Mouse (Mus musculus) c-Kit-negative CD71-positive TER-119-positive erythroid progenitor cells, embryonic 14.5 days (primary cell): ENCODE measurements around the gene Mrpl54.

Experiments
- DNase-seq: peaks from one replicate; pipeline ENCODE4 v3.0.0-alpha.2; 2013; ENCODE audit warnings: low read depth, low spot score

The Mrpl54 gene

DNA sequence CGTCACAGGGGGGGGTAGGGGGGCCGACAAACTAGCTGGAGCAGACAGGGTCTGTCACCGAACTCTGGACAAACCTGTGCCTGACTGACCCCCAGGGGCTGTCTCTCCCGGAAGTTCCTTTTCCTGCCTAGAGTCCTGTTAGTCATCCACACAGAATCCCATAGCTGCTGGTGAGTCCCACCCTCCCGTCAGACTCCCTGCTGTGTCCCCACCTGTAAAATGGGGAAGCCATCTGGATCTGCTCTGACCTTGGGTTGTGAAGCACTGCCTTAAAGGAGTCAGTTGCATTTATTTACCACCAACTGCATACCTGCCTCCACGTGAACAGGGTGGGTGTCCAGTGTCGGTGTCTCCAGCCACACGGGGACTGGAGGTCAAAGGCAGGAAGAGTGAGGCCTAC lies 27.7 kb upstream of the Mrpl54 start:
- DNase-seq = no peak

DNA sequence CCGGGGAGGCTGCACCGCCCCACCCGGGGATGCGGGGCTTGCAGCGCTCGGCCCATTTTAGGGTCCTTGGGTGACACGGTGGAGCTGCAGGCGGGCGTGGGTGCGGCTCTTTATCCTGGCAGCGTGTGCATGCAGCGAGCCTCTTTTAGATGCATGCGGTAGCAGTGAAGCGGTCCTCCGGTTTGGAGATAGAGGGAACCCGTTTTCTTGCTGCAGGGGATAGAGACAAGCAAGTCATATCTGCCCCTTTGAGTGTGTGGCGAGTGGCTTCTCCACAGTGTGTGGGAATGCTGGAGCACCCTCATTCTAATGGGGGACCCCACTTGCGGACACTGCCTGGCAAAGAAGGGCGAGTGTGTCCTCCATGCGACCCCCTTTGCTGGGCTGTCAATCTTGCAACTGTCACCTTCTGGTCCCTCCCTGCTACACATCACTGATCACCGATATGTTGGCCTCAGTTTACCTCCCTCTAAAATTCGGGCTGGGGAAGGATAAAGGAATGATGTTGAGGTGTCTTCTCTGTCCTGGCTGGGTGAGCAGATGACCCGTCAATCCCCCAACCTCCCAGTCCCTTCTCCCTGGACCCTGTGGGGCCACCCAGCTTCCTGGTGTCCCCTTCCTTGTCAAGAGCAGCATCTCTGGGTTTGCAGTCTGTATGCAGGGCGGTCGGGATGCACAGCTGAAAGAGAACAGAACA lies 26.7 kb upstream of the Mrpl54 start:
- DNase-seq = peak; percentile 35

DNA sequence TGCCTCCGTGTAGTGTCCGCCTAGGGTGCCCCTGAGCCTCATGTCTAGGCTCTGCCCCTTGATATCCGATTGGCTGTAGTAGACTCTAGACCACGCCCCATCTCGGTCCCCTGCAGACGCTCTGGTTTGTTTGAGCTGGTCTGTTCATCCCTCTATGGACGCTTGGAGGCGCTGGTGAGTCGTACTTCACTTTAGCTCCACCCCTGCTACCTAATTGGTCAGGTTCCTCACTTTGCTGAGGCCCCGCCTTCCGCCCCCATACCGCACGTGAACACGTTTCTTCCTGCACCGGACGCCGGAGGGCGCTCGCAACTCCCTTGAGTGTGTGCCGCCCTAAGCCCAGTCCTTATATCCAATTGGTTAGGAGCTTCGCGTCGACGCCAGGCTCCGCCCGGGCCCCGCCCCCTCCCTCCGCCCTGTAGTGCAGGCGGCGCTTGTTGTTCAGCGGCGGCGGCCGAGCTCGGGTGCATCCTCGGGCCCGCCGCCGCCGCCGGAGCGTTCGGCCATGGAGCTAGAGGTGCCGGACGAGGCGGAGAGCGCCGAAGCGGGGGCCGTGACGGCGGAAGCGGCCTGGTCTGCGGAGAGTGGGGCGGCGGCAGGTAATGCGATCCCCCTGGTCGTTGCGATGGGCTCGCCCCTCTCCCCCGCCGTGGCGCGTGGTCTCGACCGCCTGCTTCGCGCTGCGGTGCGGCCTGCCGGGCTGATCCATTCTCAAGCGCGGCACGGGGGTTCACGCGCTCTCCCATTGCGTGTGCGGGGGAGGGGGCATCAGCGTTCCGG lies 26.0 kb upstream of the Mrpl54 start, which contains the start of gene Pip5k1c:
Pip5k1c (plus strand) TSS at position 410 of the 780 bp plus-strand sequence.
- DNase-seq = peak; percentile 100

DNA sequence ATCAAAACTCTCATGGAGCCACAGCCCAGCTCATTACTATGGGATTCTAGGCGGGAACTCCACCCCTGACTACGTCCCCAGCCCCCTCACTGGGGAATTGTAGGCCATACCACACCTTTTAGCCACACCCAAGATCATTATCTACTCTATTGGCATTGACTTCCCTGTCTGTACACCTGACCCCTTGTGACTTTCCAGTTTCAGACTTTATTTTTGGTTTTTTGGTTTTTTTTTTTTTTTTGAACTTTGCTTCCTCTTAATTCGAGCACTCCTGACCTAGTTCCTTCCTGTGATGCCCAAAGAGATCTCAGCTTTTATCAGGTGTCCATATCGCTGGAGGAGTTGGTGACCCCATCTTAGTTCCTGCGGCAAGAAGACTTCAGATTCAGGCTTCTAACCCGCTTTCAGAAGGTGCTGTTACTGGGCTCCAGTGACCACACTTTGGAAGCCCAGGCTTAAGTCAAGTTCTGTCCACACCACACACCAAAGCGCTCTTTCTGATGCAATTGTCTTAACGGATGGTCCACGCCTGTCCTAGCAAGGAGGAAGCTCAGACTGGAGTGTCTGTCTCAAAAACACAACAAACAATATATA lies 24.9 kb upstream of the Mrpl54 start, which contains the start of gene Tjp3:
Tjp3 (minus strand) TSS at position 71 of the 594 bp plus-strand sequence.
- DNase-seq = no peak

DNA sequence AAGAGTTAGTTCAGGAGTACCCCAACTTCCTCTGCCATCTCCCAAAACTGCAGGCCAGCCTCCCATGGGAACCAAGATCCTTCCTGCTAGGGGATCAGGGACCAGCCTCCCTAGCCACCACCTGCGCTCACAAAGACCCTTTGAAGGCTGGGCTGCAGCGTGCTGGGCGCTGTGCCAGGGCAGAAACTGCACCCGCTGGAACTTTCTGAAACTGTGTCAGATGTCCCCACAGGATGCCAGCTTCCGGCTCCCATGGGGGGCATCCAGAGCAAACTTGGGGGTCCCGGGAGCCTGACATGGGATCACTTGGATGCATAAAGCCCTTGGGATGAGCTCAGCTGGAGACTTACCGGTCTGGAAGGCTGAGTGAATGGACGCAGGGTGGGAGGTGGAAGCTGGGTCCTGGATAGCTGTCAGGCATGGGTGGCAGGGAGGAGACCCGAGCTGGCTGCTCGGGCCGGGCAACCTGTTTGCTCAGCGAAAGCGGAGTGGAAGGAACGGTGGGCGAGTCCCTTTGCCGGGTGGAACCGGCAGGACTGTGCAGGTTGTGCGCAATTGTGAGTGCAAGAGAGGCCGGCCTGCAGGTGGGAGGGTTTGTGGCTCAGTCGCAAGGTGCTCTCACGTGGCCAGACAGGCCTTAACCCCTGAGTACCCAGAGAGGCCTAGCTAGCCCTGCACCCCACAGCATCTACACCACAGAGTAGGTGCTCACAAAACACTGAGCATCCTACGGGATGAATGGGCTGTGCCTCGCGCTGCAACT lies 24.1 kb upstream of the Mrpl54 start:
- DNase-seq = no peak

DNA sequence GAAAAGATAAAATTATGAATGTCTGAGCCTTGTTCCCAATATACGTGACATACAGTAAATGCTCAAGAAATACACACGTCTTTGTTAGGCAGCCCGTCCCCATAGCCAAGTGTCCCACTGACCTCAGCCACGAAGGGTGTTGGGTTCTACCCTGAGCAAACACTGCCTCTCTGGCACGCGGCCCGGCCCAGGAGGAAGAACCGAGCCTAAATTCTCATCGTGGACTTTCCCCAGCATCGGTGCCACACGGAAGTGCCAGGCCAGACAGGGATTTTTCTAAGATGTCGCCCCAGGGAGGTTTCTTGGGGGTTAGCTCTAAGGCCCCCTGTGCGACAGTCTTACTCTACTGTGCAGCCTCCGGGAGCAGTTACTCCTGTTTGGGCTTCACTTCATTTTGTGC lies 23.1 kb upstream of the Mrpl54 start:
- DNase-seq = no peak

DNA sequence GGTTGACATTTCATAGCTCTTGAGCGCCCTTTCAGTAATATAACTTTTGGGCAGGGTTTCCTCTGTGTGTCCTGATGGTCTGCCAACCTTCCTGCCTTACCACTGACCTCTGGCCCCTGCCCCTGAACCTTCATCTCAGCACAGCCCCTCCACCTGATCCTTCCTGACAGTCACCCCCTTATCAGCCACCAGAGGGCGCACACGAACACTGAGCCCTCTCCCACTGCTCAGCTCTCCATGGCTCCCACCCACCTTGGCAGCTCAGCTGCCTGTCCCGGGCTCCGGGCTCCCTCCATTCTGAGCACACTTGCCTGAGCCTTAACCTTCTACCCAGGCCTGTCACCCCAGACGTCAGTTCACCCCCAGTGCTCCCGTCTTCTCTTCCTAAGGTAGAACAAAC lies 22.5 kb upstream of the Mrpl54 start:
- DNase-seq = no peak

DNA sequence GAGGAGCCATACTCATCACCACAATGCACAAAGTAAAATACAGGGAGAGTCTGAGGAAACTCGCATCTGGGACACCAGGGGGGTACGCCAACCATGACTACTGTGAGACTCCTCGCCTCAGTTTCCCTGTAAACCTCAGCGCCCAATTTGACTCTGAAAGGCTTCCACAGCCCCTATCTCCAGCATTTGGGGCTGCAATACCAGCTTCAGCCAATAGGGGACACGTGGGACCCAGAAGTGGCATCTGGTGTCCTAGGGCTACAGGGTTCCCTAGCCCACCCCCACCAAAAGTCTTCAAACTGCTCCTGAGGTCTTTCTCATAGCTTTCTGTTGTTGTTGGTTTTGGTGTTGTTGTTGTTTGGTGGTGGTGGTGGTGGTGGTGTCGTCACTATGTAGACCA lies 21.9 kb upstream of the Mrpl54 start:
- DNase-seq = no peak

DNA sequence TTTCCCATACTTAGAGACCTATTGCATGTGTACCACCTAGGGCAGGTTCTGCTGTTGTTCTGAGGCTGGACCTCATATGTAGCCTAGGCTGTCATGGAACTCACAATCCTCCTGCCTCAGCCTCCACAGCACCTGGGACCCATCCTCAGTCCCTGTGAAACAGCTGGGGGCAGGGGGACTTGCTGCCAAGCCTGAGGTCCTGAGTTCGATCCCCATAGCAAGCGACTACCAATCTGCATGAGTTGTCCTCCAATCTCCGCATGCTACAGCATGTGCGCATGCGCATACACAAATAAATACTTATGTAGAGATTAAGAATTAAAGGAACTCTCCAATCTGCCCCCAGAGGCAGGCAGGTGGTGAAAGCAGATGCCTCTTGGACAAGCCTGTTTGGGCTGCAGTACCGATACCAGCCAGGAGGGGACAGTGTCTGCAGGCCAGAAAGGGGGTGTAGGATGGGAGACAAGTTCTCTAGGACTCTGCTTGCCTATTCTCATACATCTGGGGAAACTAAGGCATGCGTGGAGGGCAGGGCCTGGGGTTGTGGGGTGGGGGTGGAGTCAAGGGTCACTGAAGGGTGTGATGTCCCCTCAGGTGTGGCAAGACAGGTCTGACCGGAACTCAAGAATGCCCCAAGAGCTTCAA lies 20.9 kb upstream of the Mrpl54 start:
- DNase-seq = peak; percentile 51

DNA sequence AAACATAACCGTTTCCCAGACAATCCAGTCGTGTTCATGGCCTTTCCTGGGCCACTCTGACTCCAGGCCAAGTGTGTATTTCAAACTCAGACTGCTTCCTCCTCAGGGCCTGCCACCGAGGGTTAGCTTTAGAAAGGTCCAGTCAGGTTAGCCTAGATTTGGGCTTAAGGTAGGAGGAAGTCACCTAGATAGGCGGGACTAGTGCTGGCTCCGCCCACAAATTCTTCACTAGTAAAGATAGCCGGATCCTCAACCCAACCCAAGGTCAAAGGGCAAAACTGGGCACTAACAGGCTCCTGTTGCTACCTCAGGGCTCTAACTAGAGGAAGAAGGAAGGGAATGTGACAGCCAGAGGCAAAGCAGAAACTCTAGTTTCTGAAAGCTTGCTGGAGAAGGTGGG lies 19.9 kb upstream of the Mrpl54 start:
- DNase-seq = no peak

DNA sequence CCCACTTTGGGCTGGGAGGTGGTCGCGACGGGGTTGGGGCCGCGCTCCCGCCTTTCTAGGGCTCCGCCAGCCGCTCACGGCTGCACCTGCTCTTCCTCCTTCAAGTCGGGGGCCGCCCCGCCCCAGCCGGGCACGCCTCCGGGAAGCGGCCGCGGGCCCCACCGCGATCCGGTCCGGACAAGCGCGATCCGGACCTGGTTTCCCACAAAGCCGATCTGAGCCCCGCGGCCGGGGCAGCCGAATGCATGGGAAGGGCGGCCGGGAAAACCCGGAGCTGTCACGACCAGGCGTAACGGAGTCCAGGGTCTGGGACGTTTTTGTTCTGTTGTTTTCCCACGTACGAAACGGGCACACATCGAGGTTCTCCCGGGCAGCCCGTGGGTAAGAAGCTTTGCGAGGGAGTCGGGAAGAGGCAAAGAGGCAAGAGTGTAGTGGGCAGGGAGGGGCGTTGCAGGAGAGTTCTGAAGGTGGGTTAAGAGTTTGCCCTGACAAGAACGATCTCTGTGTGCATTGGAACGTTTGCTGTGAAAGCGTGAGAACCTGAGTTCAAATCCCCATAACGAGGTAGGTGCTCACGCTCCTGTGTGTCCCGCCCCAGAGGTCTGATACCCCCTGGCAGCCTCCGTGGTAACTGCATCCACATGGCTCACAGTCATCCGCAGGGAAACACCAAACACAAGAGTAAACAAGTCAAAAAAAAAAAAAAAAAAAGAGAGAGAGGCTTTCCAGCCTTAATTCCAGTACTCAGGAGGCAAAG lies 19.1 kb upstream of the Mrpl54 start:
- DNase-seq = peak; percentile 56

DNA sequence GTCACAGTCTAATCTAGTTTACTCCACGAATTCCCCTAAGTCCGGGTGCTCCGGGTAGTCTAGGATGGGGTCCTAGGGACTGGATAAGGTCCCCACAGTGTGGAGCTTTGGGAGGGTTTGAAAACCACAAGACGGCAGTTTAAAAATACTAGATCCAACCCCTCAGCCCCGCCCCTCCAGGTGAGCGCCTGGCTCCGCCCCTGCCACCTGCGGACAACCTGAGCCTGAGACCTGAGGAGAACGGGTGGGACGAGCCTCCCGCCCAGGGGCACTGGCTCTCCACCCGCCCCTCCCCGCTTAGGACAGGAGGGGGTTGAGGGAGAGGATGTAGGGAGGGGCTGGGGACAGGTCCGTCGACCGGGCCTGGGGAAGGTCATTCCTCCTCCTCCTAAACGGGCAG lies 18.0 kb upstream of the Mrpl54 start:
- no peak for DNase-seq

DNA sequence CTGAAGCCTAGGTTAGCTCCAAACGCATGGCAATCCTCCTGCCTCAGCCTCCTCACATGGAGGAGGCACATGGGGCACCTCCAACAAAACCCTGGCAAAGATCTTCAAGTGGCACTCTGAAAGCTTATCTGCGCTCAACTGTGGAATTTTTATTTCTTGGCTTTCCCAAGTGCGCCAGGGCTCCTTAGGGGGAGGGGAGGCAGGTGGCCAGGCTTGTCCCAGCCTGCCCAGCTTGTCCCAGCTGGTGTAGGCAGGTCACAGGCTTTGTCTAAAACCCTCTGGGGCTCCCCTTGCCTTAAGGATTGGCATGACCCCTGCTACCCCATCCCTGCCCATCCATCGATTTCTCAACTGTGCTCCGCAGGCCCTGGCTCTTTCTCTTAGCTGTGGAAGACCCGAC lies 17.5 kb upstream of the Mrpl54 start:
- DNase-seq = no peak

DNA sequence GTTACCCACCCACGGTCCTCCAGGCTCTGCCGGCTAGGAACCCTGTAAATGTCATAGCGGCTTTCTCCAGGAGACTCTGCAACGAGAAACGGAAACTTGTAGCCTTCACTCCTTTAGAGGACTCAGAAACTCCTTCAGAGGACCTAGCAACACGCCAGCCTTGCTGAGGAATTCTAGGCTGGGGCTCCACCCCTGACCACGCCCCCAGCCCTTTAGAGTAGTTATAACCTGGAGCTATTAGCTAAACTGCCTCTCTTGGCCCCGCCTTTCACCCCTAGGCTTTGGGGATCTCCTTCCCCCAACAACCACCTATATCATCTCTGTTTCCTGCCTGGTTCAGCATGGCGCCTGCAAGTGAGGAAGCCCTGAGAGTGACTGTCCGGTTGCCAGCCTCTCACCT lies 12.8 kb upstream of the Mrpl54 start:
- DNase-seq = no peak

DNA sequence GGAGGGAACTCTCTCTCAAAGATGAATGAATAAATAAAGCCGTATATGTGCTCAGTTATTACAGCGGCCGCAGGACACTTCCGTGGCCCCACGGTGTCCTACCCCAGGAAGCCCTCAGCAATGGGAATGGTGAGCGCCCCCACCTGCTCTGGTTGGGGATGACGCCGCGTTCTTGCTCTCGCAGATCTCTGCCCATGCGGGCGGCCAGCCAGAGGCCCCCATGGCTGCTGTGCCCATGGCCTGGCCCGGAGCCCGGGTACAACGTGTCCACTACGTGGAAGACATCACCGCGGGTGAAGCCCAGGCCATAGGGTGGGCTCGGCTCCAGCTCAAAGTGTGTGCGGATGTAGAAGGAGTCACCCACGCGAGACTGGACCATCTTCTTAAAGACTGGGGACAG lies 10.9 kb upstream of the Mrpl54 start:
- no peak for DNase-seq

DNA sequence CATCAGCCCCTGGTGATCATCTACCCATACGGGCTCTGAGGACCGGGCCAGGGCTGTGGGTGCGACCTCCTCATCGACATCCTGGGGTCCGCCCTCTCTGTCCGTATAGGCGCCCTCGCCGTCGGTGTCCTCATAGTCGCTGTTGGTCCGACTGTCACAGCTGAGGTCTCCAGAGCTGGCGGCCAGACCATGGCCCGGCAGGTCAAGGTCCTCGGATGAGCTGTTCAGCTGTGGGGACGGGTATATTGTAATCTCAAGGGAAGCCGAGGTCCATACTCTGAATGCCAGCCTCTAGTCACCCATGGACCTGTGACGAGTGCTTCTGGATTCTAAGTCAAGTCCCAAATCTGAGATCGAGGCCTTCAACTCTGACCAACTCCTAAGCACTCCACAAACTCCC lies 7.1 kb upstream of the Mrpl54 start:
- no peak for DNase-seq

DNA sequence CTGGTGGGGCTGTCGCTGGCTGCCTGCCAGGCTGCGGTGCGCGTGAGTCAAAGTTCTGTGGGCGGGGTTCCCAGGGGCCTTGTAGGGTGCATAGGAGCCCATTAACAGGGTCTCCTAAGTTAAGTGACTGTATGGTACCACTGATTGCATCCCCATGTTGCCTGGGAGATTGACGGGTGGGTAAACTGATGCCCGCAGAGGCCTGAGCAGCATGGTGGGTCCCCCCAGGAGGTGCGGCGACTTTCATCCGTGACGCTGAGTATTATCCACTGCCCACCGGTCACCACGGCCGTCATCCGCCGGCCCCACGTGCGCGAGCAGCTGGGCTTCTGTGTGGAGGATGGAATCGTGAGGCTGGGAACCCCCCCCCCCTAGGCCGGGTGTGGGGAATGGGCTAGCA lies 5.6 kb upstream of the Mrpl54 start:
- DNase-seq = no peak

DNA sequence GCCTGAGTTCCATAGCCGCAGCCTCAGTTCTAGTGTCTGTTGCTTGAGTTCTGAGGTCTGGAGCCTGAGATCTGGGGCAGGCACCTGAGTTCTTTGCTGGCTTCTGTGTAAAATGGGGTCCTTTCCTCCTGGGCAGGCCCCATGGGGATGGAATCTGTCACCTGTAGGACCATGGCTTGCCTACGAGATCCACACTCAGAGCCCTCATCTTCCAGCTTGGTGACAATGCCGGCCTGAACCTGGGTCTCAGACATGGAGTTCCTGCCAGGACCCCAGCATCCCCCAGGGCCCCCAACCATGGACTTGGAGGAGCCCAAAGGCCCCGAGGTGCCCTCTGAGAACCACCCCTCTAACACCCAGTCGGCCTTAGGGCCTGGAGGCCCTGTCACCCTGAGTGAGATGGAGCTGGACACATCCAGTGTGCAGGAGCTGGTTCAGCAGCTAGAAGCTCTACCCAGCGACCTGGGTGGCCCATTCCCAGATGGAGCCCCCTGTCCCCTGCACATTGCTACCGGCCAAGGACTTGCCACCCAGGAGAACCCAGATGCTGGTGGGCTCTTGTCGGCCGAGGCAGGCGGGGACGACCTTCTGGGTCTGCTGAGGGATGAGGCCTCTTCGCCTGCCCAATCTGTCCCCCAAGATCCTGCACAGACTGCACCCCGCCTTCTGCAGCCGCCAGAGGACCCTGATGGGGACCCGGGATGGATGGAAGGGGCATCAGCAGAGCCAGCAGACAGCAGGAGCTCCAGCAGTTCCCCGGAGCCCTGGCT lies 2.1 kb upstream of the Mrpl54 start:
- DNase-seq = no peak

DNA sequence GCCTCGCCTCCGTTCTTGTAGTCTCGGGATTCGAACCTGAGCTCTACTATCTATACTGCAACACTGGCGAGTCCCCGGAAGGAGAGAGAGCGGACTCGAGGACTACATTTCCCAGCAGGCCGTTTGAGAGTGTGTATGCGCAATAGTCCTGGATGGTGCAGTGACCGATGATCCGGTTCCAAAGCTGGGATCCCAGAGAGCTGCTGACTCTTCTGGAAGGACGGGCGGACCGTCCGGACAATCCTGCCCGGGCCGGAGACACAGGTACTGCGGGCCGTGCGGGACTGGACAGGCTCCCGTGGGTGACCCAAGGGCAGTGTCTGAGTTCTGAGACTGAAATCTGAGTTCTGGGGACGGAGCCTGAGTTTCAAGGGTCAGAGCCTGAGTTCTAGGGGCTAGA lies 1.3 kb upstream of the Mrpl54 start:
- DNase-seq = peak; percentile 60

DNA sequence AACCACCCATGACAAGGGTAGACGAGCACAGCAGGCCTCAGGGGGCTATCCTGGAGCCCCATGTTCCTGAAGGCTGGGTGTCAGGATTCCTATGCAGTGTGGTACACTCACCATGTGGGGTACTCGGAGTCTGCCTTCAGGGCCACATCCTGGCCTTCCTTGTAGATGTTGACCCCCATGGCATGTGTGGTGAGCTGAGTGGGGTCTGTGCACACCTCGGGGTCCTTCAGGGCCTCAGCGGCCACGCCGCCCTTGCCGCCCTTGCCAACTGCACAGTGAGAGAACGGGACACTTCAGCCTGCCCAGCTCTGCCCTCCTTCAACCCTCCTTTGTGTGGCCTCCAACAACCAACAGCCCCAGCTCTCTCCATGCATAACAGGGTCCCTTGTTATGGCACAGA lies 1.2 kb downstream of the Mrpl54 start:
- no peak for DNase-seq
